Mouse (Mus musculus) C2C12 (cell line): ENCODE measurements around the gene Vars2. TPM values are rescaled to one million over a fixed set of nuclear protein-coding genes. Genes with fewer than 3 reads are reported as not detected.

Experiments
- H3K27me3 ChIP-seq: one replicate; pipeline ENCODE4 v1.6.1; 2011; ENCODE audit not compliant: control insufficient read depth, insufficient read depth, insufficient read length
- H3K36me3 ChIP-seq: one replicate; pipeline ENCODE4 v1.6.1; 2011; ENCODE audit not compliant: control insufficient read depth, insufficient read depth
- H3K4me3 ChIP-seq: one replicate; pipeline ENCODE4 v1.5.1; 2011; ENCODE audit warnings: mild to moderate bottlenecking, control low read depth; ENCODE audit not compliant: poor library complexity, insufficient read depth, severe bottlenecking
- H3K79me2 ChIP-seq: one replicate; pipeline ENCODE4 v1.6.1; 2011; ENCODE audit not compliant: control insufficient read depth, insufficient read depth
- H3K79me3 ChIP-seq: one replicate; pipeline ENCODE4 v1.6.1; 2011; ENCODE audit warnings: low read depth, control low read depth
- H3ac ChIP-seq: one replicate; pipeline ENCODE3; 2011; ENCODE audit warnings: low read depth; ENCODE audit not compliant: control insufficient read depth, insufficient read length
- CEBPB ChIP-seq: IDR thresholded peaks from one replicate; pipeline ENCODE4 v1.6.1; 2011; ENCODE audit warnings: low read depth, mild to moderate bottlenecking, control low read depth, moderate library complexity
- CTCF ChIP-seq: IDR thresholded peaks from one replicate; pipeline ENCODE4 v1.5.1; 2011; ENCODE audit not compliant: control insufficient read depth, insufficient read depth, insufficient read length
- FOSL1 ChIP-seq: IDR thresholded peaks from one replicate; pipeline ENCODE4 v1.8.0; 2011; ENCODE audit warnings: mild to moderate bottlenecking, low read length; ENCODE audit not compliant: poor library complexity, insufficient read depth, severe bottlenecking
- MAX ChIP-seq: IDR thresholded peaks from one replicate; pipeline ENCODE4 v1.6.1; 2011; ENCODE audit warnings: mild to moderate bottlenecking, control low read depth
- MYOD1 ChIP-seq: IDR thresholded peaks from one replicate; pipeline ENCODE4 v1.6.1; 2011; ENCODE audit warnings: low read depth; ENCODE audit not compliant: control insufficient read depth, insufficient read length
- MYOG ChIP-seq: IDR thresholded peaks from one replicate; pipeline ENCODE4 v1.6.1; 2011; ENCODE audit not compliant: control insufficient read depth, insufficient read length; ENCODE audit errors: extremely low read depth
- USF1 ChIP-seq: IDR thresholded peaks from one replicate; pipeline ENCODE4 v1.6.1; 2011; ENCODE audit warnings: low read depth, mild to moderate bottlenecking, control low read depth, moderate library complexity
- long read RNA-seq, 2 experiments: library from polyadenylated mRNA; unstranded; transcript quantifications; one replicate each; pipeline ENCODE4 v2.0.0; 2019 to 2020
- polyA plus RNA-seq: library from polyadenylated mRNA; unstranded; fragments of >200 nt; fragmentation: generic; extraction: Trizol; gene quantifications from one replicate; pipeline ENCODE4 v1.2.1, GENCODE M21; 2012; ENCODE audit warnings: missing spikeins

Vars2 gene
- polyA plus RNA-seq, result 12.6 TPM
- long read RNA-seq, experiment 1, partial matches to known transcripts, result 0 of 1 reads
- long read RNA-seq, experiment 1, other reads (novel, unspliced or antisense), result 1 of 1 reads
- long read RNA-seq, experiment 2, full-length matches to known transcripts, result 30 of 36 reads
- long read RNA-seq, experiment 2, partial matches to known transcripts, result 2 of 36 reads
- long read RNA-seq, experiment 2, other reads (novel, unspliced or antisense), result 4 of 36 reads

- peaks cover 16% of the 10 kb centered on the region for H3K79me2 ChIP-seq
- H3K27me3 ChIP-seq, result no peaks in the 10 kb centered on the region
- peak within 1 kb of the TSS; percentile 98 for H3ac ChIP-seq
- no peaks in the 10 kb centered on the region for H3K79me3 ChIP-seq
- peaks cover 6% of the 10 kb centered on the region for H3K36me3 ChIP-seq
- peak within 1 kb of the TSS; percentile 82 for H3K4me3 ChIP-seq
- TF ChIP-seq MAX (peak; percentile 52), FOSL1 (no peak)
These were observed at the start of gene Vars2 for GRCm38 (mm10) chr17:35667334-35668065. Gene Vars2 (minus strand): TSS chr17:35667592.

- H3K79me2 ChIP-seq, result no peaks in the 10 kb centered on the region
- no peak overlapping the region for H3ac ChIP-seq
- no peak overlapping the region for H3K4me3 ChIP-seq
- TF ChIP-seq MYOD1 (no peak), USF1 (peak; percentile 41), MYOG (no peak), FOSL1 (no peak), MAX (no peak)
- no peaks in the 10 kb centered on the region for H3K79me3 ChIP-seq
- H3K27me3 ChIP-seq, result no peaks in the 10 kb centered on the region
- H3K36me3 ChIP-seq, result no peaks in the 10 kb centered on the region
These were observed 49.7 kb upstream of the Vars2 start for GRCm38 (mm10) chr17:35717080-35717479.

GRCm38 (mm10) chr17:35716114-35716513 is 48.7 kb upstream of the Vars2 start:
- Histone ChIP-seq H3K4me3 (no peak overlapping the region), H3K36me3 (no peaks in the 10 kb centered on the region), H3K79me2 (no peaks in the 10 kb centered on the region), H3ac (no peak overlapping the region), H3K79me3 (no peaks in the 10 kb centered on the region), H3K27me3 (no peaks in the 10 kb centered on the region)
- no peak for TF ChIP-seq MAX
- no peak for TF ChIP-seq FOSL1
- no peak for TF ChIP-seq CEBPB
- TF ChIP-seq CTCF, result no peak
- no peak for TF ChIP-seq MYOG
- no peak for TF ChIP-seq USF1
- no peak for TF ChIP-seq MYOD1

GRCm38 (mm10) chr17:35710705-35711347 is 43.4 kb upstream of the Vars2 start:
- no peaks in the 10 kb centered on the region for H3K79me2 ChIP-seq

GRCm38 (mm10) chr17:35708611-35709010 is 41.2 kb upstream of the Vars2 start:
- no peaks in the 10 kb centered on the region for H3K79me2 ChIP-seq
- no peak for TF ChIP-seq MYOG
- no peak for TF ChIP-seq FOSL1
- TF ChIP-seq USF1, result no peak
- no peak for TF ChIP-seq CTCF
- TF ChIP-seq CEBPB, result no peak
- TF ChIP-seq MAX, result no peak
- TF ChIP-seq MYOD1, result no peak
- H3K36me3 ChIP-seq, result no peaks in the 10 kb centered on the region
- H3K27me3 ChIP-seq, result no peaks in the 10 kb centered on the region
- H3K4me3 ChIP-seq, result no peak overlapping the region
- no peaks in the 10 kb centered on the region for H3K79me3 ChIP-seq
- H3ac ChIP-seq, result no peak overlapping the region

More at GRCm38 (mm10) chr17:35710705-35711347, 43.4 kb upstream of the Vars2 start:
- TF ChIP-seq CTCF (no peak), CEBPB (no peak), MAX (no peak), MYOG (no peak), MYOD1 (no peak)
- H3K79me3 ChIP-seq, result no peaks in the 10 kb centered on the region
- H3K27me3 ChIP-seq, result no peaks in the 10 kb centered on the region
- H3K36me3 ChIP-seq, result no peaks in the 10 kb centered on the region
- no peak overlapping the region for H3K4me3 ChIP-seq
- H3ac ChIP-seq, result no peak overlapping the region
